Mouse (Mus musculus) brain, adult 2 months (tissue): ENCODE data around the gene Pkd2.
"Not testable (repeated sequence)": the region's sequence is repeated elsewhere in the genome, so short reads cannot be mapped to it uniquely, and the experiment has no call there.

Source experiments
- DNase-seq: peaks from one replicate; pipeline ENCODE4 v3.0.0; 2011; ENCODE audit warnings: low read depth, low spot score

Gene Pkd2

GRCm38 (mm10) chr5:104458832-104459705 is at the start of gene Pkd2:
Gene Pkd2 (plus strand): TSS chr5:104459450.
- DNase-seq = peak; percentile 85

- no peak for DNase-seq
These were observed 43.3 kb upstream of the Pkd2 start for GRCm38 (mm10) chr5:104415999-104416398.

GRCm38 (mm10) chr5:104417028-104417427 is 42.2 kb upstream of the Pkd2 start:
- DNase-seq = no peak

- DNase-seq = no peak
These were observed 41.5 kb upstream of the Pkd2 start for GRCm38 (mm10) chr5:104417721-104418120.

- no peak for DNase-seq
These were observed 37.2 kb upstream of the Pkd2 start for GRCm38 (mm10) chr5:104422039-104422438.

- DNase-seq = no peak
These were observed 35.4 kb upstream of the Pkd2 start for GRCm38 (mm10) chr5:104423861-104424260.

- DNase-seq = no peak
These were observed 33.3 kb upstream of the Pkd2 start for GRCm38 (mm10) chr5:104425949-104426348.

- peak; percentile 53 for DNase-seq
These were observed 26.4 kb upstream of the Pkd2 start for GRCm38 (mm10) chr5:104432886-104433285.

GRCm38 (mm10) chr5:104433968-104434565 is 25.2 kb upstream of the Pkd2 start:
- DNase-seq = no peak

- DNase-seq = no peak
These were observed 24.4 kb upstream of the Pkd2 start, which contains the start of gene Spp1 for GRCm38 (mm10) chr5:104434835-104435301. Gene Spp1 (plus strand): TSS chr5:104435118.

GRCm38 (mm10) chr5:104436406-104437076 is 22.7 kb upstream of the Pkd2 start:
- no peak for DNase-seq

- DNase-seq = no peak
These were observed 16.9 kb upstream of the Pkd2 start for GRCm38 (mm10) chr5:104442396-104442795.

- DNase-seq = no peak
These were observed 16.4 kb upstream of the Pkd2 start for GRCm38 (mm10) chr5:104442850-104443249.

- peak; percentile 91 for DNase-seq
These were observed 13.1 kb upstream of the Pkd2 start for GRCm38 (mm10) chr5:104446156-104446555.

GRCm38 (mm10) chr5:104448346-104448745 is 10.9 kb upstream of the Pkd2 start:
- DNase-seq = not testable (repeated sequence)

GRCm38 (mm10) chr5:104449491-104449890 is 9.8 kb upstream of the Pkd2 start:
- DNase-seq = no peak

- no peak for DNase-seq
These were observed 6.2 kb upstream of the Pkd2 start for GRCm38 (mm10) chr5:104453075-104453474.

- no peak for DNase-seq
These were observed 4.7 kb upstream of the Pkd2 start for GRCm38 (mm10) chr5:104454564-104454963.

GRCm38 (mm10) chr5:104459706-104460455 is 631 bp downstream of the Pkd2 start:
- peak; percentile 92 for DNase-seq

GRCm38 (mm10) chr5:104460456-104460838 is 1.2 kb downstream of the Pkd2 start:
- peak; percentile 19 for DNase-seq

GRCm38 (mm10) chr5:104460856-104461255 is 1.6 kb downstream of the Pkd2 start:
- DNase-seq = peak; percentile 39
